Mouse (Mus musculus) heart, embryonic 10.5 days (tissue): ENCODE results near the gene Fhit. TPM values are rescaled to one million over a fixed set of nuclear protein-coding genes. Genes with fewer than 3 reads are reported as not detected.
"Not testable (repeated sequence)": the region's sequence is repeated elsewhere in the genome, so short reads cannot be mapped to it uniquely, and the experiment has no call there.

ENCODE experiments used
- DNase-seq: peaks from one replicate; pipeline ENCODE4 v3.0.0-alpha.2; 2017; ENCODE audit warnings: low spot score
- H3K27ac ChIP-seq: fragments of 300-500 bp; sonication (generic); 2 replicates; pipeline ENCODE4 v1.5.1; 2016; ENCODE audit warnings: mild to moderate bottlenecking
- H3K27me3 ChIP-seq: fragments of 300-500 bp; sonication (generic); 2 replicates; pipeline ENCODE4 v1.6.1; 2016; ENCODE audit warnings: mild to moderate bottlenecking; ENCODE audit not compliant: poor library complexity, insufficient read depth, severe bottlenecking
- H3K36me3 ChIP-seq: fragments of 300-500 bp; sonication (generic); 2 replicates; pipeline ENCODE4 v1.6.1; 2016; ENCODE audit warnings: mild to moderate bottlenecking, moderate library complexity
- H3K4me1 ChIP-seq: fragments of 300-500 bp; sonication (generic); 2 replicates; pipeline ENCODE4 v1.6.1; 2016; ENCODE audit warnings: mild to moderate bottlenecking
- H3K4me3 ChIP-seq: fragments of 300-500 bp; sonication (generic); 2 replicates; pipeline ENCODE4 v1.5.1; 2016; ENCODE audit warnings: mild to moderate bottlenecking, moderate library complexity
- H3K9me3 ChIP-seq: fragments of 300-500 bp; sonication (generic); 2 replicates; pipeline ENCODE4 v1.6.1; 2016; ENCODE audit warnings: mild to moderate bottlenecking, moderate library complexity
- WGBS: fragments of 180-500 bp; shearing (Covaris S2); methylation state at CpG from one replicate; pipeline ENCODE4 v1.1.7; 2016; 5-methylcytosine and 5-hydroxymethylcytosine counted together
- polyA plus RNA-seq: library from polyadenylated mRNA; unstranded; fragments of >200 nt; fragmentation: Nextera tagmentation; extraction: Ambion mirVana; gene quantifications from 2 replicates; pipeline ENCODE4 v1.2.1, GENCODE M21; 2016

The Fhit gene
- polyA plus RNA-seq, 1 experiment from 2014 or later: 3.4 TPM

DNA sequence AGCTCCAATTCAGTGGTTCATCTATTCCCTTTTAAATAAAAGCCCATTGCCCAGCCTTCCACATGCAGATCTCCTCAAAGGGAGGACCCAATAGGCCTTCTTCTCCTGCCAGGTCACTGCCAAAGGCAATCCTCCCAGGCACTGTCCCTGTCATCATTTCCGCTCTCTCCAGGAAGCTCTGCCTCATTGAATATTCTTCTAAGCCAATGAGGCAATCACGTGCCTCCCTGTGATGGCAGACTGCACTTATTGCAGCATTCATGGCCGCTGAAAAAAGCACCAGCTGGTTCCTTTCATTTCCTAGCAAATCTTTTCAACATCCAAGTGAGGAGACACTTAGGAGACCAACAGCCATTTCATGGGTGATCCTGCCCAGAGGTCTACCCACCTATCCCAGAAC is 77.9 kb downstream of the Fhit start:
- H3K4me3 ChIP-seq: no peak overlapping the region
- H3K27ac ChIP-seq: no peak overlapping the region
- no peaks in the 10 kb centered on the region for H3K4me1 ChIP-seq
- WGBS: 53% methylated on average over 3 of the region's 3 CpGs
- no peaks in the 10 kb centered on the region for H3K9me3 ChIP-seq
- no peaks in the 10 kb centered on the region for H3K27me3 ChIP-seq
- no peaks in the 10 kb centered on the region for H3K36me3 ChIP-seq
- DNase-seq: no peak

- whole genome bisulfite sequencing: 81% methylated on average over 5 of the region's 5 CpGs
- Histone ChIP-seq H3K4me3 (no peak overlapping the region), H3K4me1 (no peaks in the 10 kb centered on the region), H3K27ac (no peak overlapping the region), H3K9me3 (no peaks in the 10 kb centered on the region), H3K36me3 (no peaks in the 10 kb centered on the region), H3K27me3 (no peaks in the 10 kb centered on the region)
- no peak for DNase-seq
Observed at GRCm38 (mm10) chr14:11083462-11083861, 78.4 kb downstream of the Fhit start.

DNA sequence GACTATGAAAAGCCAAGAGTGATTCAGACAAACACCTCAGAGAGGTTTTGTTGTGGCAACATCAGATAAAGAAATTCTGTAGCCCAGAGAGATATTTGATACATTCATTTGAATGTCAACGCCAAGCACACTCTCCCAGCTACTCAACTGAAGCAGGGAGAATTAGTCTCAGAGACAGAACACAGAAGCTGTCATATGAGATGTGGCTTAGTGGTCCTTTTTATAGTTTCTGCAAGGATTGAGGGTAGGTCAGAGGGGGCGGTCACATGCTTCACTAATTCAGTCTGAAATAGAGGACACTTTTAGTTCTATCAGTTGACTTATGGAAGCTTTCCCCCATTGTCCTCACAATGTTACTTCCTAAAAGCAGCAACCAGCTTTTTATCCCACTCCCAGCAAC is 98.2 kb downstream of the Fhit start:
- Histone ChIP-seq H3K4me3 (no peak overlapping the region), H3K36me3 (no peaks in the 10 kb centered on the region), H3K4me1 (no peaks in the 10 kb centered on the region), H3K9me3 (no peaks in the 10 kb centered on the region), H3K27me3 (no peaks in the 10 kb centered on the region), H3K27ac (no peak overlapping the region)
- WGBS: 77% methylated on average over 2 of the region's 2 CpGs
- no peak for DNase-seq

DNA sequence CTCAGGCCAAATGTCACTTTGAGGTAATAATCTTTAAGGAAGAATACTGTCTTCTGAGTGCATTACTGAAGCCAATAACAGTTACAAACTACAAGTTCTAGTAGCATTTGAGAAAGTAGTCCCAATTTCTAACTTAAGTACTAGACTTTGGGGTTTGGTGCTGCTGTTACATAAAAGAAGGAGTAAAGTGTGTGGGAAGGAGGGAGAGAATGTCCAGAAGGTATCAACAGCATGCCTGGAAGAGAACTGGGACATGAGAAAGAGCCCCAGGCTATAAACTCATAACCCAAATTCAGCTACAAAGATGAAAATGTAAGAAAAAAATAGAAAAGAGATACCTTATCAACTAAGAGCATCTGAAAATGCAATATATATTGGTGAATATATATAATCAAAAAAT is 101.6 kb downstream of the Fhit start:
- no peaks in the 10 kb centered on the region for H3K36me3 ChIP-seq

GRCm38 (mm10) chr14:11039503-11040300 is 122.1 kb downstream of the Fhit start:
- DNase-seq: not testable (repeated sequence)

More for the DNA sequence above, 101.6 kb downstream of the Fhit start:
- no peak for DNase-seq
- Histone ChIP-seq H3K9me3 (no peaks in the 10 kb centered on the region), H3K4me1 (no peaks in the 10 kb centered on the region), H3K27me3 (no peaks in the 10 kb centered on the region), H3K27ac (no peak overlapping the region), H3K4me3 (no peak overlapping the region)

GRCm38 (mm10) chr14:11021391-11021790 is 140.4 kb downstream of the Fhit start:
- Histone ChIP-seq H3K4me3 (no peak overlapping the region), H3K36me3 (no peaks in the 10 kb centered on the region)

More at GRCm38 (mm10) chr14:11039503-11040300, 122.1 kb downstream of the Fhit start:
- H3K4me3 ChIP-seq, H3K27me3 ChIP-seq, H3K36me3 ChIP-seq, H3K4me1 ChIP-seq, H3K9me3 ChIP-seq, H3K27ac ChIP-seq: not testable (repeated sequence)
- 71% methylated on average over 8 of the region's 8 CpGs for WGBS

DNA sequence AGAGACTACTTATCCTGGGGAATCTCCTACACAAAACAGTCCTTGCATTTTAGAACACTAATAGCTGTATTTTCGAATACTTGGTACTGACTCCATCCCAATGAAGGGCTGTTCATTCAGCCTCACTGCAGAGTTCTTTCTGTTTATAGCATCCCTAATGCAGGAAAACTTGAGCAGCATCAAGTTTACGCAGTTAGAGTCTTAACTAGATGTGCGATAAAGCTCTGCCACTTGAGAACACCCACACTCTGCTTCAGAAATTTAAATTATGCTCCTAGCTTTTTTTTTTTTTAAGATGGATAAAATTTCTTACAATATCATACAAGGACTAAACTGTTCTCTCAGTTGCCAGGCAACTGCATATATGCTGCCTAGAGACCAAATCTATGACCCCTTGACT is 183.2 kb downstream of the Fhit start:
- H3K36me3 ChIP-seq: no peaks in the 10 kb centered on the region
- WGBS: 85% methylated on average over 3 of the region's 3 CpGs
- no peak overlapping the region for H3K27ac ChIP-seq
- no peaks in the 10 kb centered on the region for H3K27me3 ChIP-seq
- H3K4me3 ChIP-seq: no peak overlapping the region
- H3K9me3 ChIP-seq: no peaks in the 10 kb centered on the region
- H3K4me1 ChIP-seq: no peaks in the 10 kb centered on the region
- DNase-seq: no peak

More at GRCm38 (mm10) chr14:11021391-11021790, 140.4 kb downstream of the Fhit start:
- Histone ChIP-seq H3K9me3 (no peaks in the 10 kb centered on the region), H3K4me1 (no peaks in the 10 kb centered on the region), H3K27me3 (no peaks in the 10 kb centered on the region), H3K27ac (no peak overlapping the region)
- WGBS: 24% methylated on average over 3 of the region's 3 CpGs
- no peak for DNase-seq

DNA sequence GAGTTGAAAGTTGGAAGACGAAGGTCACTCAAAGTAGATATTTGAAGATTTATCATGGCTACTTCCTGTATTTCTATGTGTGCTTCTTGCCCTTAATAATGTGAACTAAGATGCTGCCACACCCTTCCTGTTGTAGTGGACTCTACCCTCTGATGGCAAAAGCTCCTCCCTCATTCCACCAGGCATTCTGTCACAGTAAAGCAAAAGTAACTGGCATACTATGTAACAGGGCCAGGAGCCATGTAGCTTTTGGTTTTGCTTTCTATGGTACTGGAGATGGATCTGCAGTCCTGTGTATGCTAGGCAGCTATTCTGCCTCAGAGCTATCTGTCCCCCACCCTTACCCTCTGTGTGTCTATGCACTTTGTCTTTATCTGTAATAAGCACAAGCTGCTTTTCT is 220.2 kb downstream of the Fhit start:
- H3K36me3 ChIP-seq: no peaks in the 10 kb centered on the region
- WGBS: 77% methylated on average over 1 of the region's 1 CpGs
- H3K4me3 ChIP-seq: no peak overlapping the region
- no peaks in the 10 kb centered on the region for H3K9me3 ChIP-seq
- no peaks in the 10 kb centered on the region for H3K27me3 ChIP-seq
- no peak overlapping the region for H3K27ac ChIP-seq
- no peak for DNase-seq
- no peaks in the 10 kb centered on the region for H3K4me1 ChIP-seq

- Histone ChIP-seq H3K4me3 (no peak overlapping the region), H3K27ac (no peak overlapping the region), H3K27me3 (no peaks in the 10 kb centered on the region), H3K36me3 (no peaks in the 10 kb centered on the region), H3K4me1 (no peaks in the 10 kb centered on the region), H3K9me3 (no peaks in the 10 kb centered on the region)
- DNase-seq: no peak
- WGBS: 50% methylated on average over 3 of the region's 3 CpGs
Observed at GRCm38 (mm10) chr14:10933667-10934066, 228.2 kb downstream of the Fhit start.

GRCm38 (mm10) chr14:10917893-10918803 is 243.7 kb downstream of the Fhit start:
- WGBS: 81% methylated on average over 7 of the region's 7 CpGs
- Histone ChIP-seq H3K27me3 (no peaks in the 10 kb centered on the region), H3K4me1 (no peaks in the 10 kb centered on the region), H3K36me3 (no peaks in the 10 kb centered on the region), H3K4me3 (no peak overlapping the region), H3K9me3 (no peaks in the 10 kb centered on the region), H3K27ac (no peak overlapping the region)
- DNase-seq: no peak

DNA sequence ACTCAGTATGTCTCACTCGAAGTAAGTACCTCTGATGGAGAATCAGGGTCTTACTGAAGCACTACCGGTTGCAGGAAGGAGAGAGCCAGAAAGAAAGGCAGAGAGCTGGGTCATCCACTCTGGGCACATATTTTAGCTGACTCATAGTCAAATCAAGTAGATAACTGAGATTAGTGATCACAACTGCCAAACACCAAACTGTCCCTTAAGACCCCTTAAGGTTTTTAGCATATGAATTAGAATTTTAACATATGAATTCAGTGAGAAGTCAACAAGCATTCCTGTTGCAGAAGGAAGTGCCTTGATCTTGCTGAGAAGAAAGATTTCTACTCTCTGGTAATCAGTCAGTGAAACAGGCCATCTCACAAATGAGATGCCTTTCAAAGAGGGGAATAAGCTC is 253.8 kb downstream of the Fhit start:
- H3K27ac ChIP-seq: no peak overlapping the region
- H3K9me3 ChIP-seq: no peaks in the 10 kb centered on the region
- H3K4me3 ChIP-seq: no peak overlapping the region
- no peak for DNase-seq
- 74% methylated on average over 2 of the region's 2 CpGs for WGBS
- H3K27me3 ChIP-seq: no peaks in the 10 kb centered on the region
- H3K4me1 ChIP-seq: no peaks in the 10 kb centered on the region
- H3K36me3 ChIP-seq: no peaks in the 10 kb centered on the region

DNA sequence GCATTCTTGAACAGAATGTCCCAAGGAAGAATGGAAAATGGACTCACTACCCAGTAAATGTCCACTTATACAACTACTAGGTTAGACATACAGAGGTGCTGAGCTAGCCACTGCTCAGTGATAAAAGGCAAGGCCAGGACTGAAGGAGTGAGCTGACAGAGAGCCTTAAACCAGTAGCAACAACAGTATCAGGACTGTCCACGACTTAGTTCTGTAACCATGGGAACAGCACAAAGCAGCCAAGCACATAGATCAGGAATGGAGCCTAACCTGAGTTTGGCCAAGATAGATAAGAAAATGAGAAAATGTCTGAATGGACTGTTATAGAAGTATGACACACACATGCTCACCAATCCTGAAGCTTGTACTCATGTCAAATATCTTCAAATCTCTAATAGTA is 279.1 kb downstream of the Fhit start:
- Histone ChIP-seq H3K9me3 (no peaks in the 10 kb centered on the region), H3K27me3 (no peaks in the 10 kb centered on the region), H3K27ac (no peak overlapping the region), H3K36me3 (no peaks in the 10 kb centered on the region), H3K4me3 (no peak overlapping the region), H3K4me1 (no peaks in the 10 kb centered on the region)
- 44% methylated on average over 1 of the region's 1 CpGs for WGBS
- no peak for DNase-seq

- no peak for DNase-seq
- Histone ChIP-seq H3K9me3 (no peaks in the 10 kb centered on the region), H3K27ac (no peak overlapping the region), H3K4me3 (no peak overlapping the region), H3K36me3 (no peaks in the 10 kb centered on the region), H3K27me3 (no peaks in the 10 kb centered on the region), H3K4me1 (no peaks in the 10 kb centered on the region)
- 71% methylated on average over 2 of the region's 2 CpGs for WGBS
Observed at GRCm38 (mm10) chr14:10880749-10881148, 281.1 kb downstream of the Fhit start.
